Mouse (Mus musculus): ENCODE data around the gene Specc1. TPM values are rescaled to one million over a fixed set of nuclear protein-coding genes. Genes with fewer than 3 reads are reported as not detected.

The Specc1 gene
- total RNA-seq, 1 experiment = 19.9 TPM

DNA sequence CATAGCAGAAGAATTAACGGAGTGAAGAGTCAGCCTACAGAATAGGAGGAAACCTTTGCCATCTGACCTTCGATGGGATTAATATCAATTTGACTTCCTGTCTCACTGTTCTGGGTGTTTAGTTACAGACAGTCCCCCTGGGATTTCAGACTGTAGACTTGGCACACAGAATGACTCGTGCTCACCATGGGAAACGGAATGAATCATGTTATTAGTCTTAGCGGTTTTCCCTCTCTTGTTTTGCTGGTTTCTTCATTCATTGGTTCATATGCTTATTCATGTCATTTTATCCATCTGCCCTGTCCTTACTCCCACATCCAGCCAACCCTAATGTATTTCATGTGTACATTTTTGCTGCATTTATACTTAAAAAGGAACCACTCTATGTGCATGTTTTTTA lies 14.3 kb downstream of the Specc1 start:
- TF ChIP-seq ZNF384 (IDR thresholded peaks at IDR 0.05; ENCODE audit: low read depth, low read length) = no peak
- no peak for TF ChIP-seq MAFK (IDR thresholded peaks at IDR 0.05; ENCODE audit: insufficient read depth, low read depth, low read length)
- no peak for TF ChIP-seq HCFC1 (IDR thresholded peaks at IDR 0.05; ENCODE audit: borderline replicate concordance, insufficient read depth, low read length)
- no peak for TF ChIP-seq ZC3H11A (IDR thresholded peaks at IDR 0.05; ENCODE audit: borderline replicate concordance, low read depth, low read length)
- no peak for TF ChIP-seq CHD2 (IDR thresholded peaks at IDR 0.05; ENCODE audit: low read depth, low read length)
- in situ Hi-C loops (cut with MboI; ENCODE audit: low sequenced_read_pairs in 2 of 2, unreplicated experiment in 2 of 2) = no loop called here
- H3K4me3 ChIP-seq (ENCODE audit: insufficient read depth in 1 of 2, low read depth in 1 of 2, low read length in 2 of 2, poor library complexity in 1 of 2, severe bottlenecking in 1 of 2) = no peak overlapping the region

DNA sequence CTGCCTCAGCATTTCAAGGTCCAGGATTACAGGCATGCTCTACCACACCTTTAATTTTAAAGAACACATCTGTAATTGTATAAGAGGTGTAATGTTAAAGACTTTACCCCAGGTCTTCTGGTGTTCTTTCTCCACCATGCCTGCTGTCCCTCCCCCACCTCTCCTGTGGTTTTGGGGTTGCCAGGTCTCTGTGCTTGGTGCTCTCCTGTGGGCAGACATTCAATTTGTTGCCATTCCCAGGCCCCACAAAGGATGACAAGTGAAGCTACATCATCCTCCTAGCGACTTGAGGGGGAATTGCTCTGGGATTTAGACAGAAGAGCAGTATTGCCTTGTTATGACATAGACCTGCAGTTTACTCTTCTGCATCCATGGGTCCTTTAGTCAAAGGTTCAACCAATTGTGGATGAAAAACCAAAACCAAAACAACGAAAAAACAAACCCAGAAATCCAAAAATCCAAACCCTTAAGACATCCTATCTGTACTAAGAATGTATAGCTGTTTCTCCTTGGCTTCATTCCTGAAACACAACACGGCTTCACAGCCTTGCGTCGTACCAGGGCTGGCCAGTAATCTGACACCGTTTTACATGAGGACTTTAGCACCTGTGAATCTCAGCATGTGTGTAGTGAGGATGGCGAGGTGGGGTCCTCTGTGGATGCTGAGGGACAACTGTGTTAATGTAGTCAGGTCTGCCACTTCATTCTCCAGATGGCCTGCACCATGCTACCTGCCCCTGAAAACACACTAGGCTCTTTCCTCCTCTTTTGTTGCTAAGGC lies 15.1 kb downstream of the Specc1 start:
- Histone ChIP-seq H3K4me1 (ENCODE audit: control insufficient read depth in 2 of 2, insufficient read depth in 2 of 2, low read length in 2 of 2, poor library complexity in 1 of 2) (no peaks in the 10 kb centered on the region; a peak in 1 of 4 replicates), H3K27ac (ENCODE audit: insufficient read depth, low read depth, low read length, poor library complexity, severe bottlenecking) (no peak overlapping the region), H3K4me3 (ENCODE audit: insufficient read depth in 1 of 2, low read depth in 1 of 2, low read length in 2 of 2, poor library complexity in 1 of 2, severe bottlenecking in 1 of 2) (no peak overlapping the region), H3K9me3 (ENCODE audit: control insufficient read depth, insufficient read depth, low read depth, low read length) (no peaks in the 10 kb centered on the region), H3K9ac (ENCODE audit: insufficient read depth, low read depth, low read length, poor library complexity, severe bottlenecking) (no peak overlapping the region), H3K36me3 (ENCODE audit: control insufficient read depth, insufficient read depth, low read length, poor library complexity, severe bottlenecking) (no peaks in the 10 kb centered on the region)
- in situ Hi-C loops (cut with MboI; ENCODE audit: low sequenced_read_pairs in 2 of 2, unreplicated experiment in 2 of 2) = no loop called here
- no peak for DNase-seq (ENCODE audit: low read depth, low spot score)
- TF ChIP-seq ZC3H11A (IDR thresholded peaks at IDR 0.05; ENCODE audit: borderline replicate concordance, low read depth, low read length) (no peak), HCFC1 (IDR thresholded peaks at IDR 0.05; ENCODE audit: borderline replicate concordance, insufficient read depth, low read length) (no peak), ZNF384 (IDR thresholded peaks at IDR 0.05; ENCODE audit: low read depth, low read length) (no peak), MAFK (IDR thresholded peaks at IDR 0.05; ENCODE audit: insufficient read depth, low read depth, low read length) (no peak), CHD2 (IDR thresholded peaks at IDR 0.05; ENCODE audit: low read depth, low read length) (no peak)

More for the DNA sequence above, 14.3 kb downstream of the Specc1 start:
- Histone ChIP-seq H3K27ac (ENCODE audit: insufficient read depth, low read depth, low read length, poor library complexity, severe bottlenecking) (no peak overlapping the region), H3K9ac (ENCODE audit: insufficient read depth, low read depth, low read length, poor library complexity, severe bottlenecking) (no peak overlapping the region), H3K4me1 (ENCODE audit: control insufficient read depth in 2 of 2, insufficient read depth in 2 of 2, low read length in 2 of 2, poor library complexity in 1 of 2) (no peaks in the 10 kb centered on the region; a peak in 1 of 4 replicates), H3K9me3 (ENCODE audit: control insufficient read depth, insufficient read depth, low read depth, low read length) (no peaks in the 10 kb centered on the region), H3K36me3 (ENCODE audit: control insufficient read depth, insufficient read depth, low read length, poor library complexity, severe bottlenecking) (no peaks in the 10 kb centered on the region)
- no peak for DNase-seq (ENCODE audit: low read depth, low spot score)

DNA sequence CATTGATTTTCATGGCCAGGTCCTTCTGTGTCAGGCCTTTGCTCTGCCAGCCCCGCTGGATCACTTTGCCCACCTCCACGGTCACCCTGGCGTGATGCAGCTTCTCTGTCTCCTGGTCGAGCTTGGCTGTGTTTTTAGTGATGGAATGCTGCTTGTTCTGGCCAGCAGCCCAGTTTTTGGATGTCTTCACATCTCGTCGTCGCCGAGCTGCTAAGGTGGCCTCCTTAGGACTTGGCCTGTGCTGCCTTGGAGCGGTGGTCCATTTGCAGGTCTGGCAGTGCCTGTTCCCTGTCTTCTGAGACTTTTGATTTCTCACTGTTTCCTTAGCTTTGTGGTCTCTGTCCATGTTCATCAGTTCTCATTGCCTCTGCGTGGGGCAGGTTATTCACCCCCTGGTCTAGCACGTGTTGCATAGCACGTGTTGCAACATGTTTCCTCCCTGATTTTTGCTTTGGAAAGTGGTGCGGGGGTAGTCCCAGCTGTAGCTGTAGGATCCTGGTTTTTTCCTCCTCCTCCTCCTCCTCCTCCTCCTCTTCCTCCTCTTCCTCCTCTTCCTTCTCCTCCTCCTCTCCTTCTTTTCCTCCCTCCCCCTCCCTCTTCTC lies 17.6 kb downstream of the Specc1 start:
- no peaks in the 10 kb centered on the region; a peak in 1 of 4 replicates for H3K4me1 ChIP-seq (ENCODE audit: control insufficient read depth in 2 of 2, insufficient read depth in 2 of 2, low read length in 2 of 2, poor library complexity in 1 of 2)
- no peak for DNase-seq (ENCODE audit: low read depth, low spot score)
- H3K36me3 ChIP-seq (ENCODE audit: control insufficient read depth, insufficient read depth, low read length, poor library complexity, severe bottlenecking) = no peaks in the 10 kb centered on the region
- H3K27ac ChIP-seq (ENCODE audit: insufficient read depth, low read depth, low read length, poor library complexity, severe bottlenecking) = no peak overlapping the region
- no peaks in the 10 kb centered on the region for H3K9me3 ChIP-seq (ENCODE audit: control insufficient read depth, insufficient read depth, low read depth, low read length)
- TF ChIP-seq ZNF384 (IDR thresholded peaks at IDR 0.05; ENCODE audit: low read depth, low read length) = no peak
- TF ChIP-seq CHD2 (IDR thresholded peaks at IDR 0.05; ENCODE audit: low read depth, low read length) = no peak
- TF ChIP-seq ZC3H11A (IDR thresholded peaks at IDR 0.05; ENCODE audit: borderline replicate concordance, low read depth, low read length) = no peak
- no peak for TF ChIP-seq HCFC1 (IDR thresholded peaks at IDR 0.05; ENCODE audit: borderline replicate concordance, insufficient read depth, low read length)
- no peak overlapping the region for H3K4me3 ChIP-seq (ENCODE audit: insufficient read depth in 1 of 2, low read depth in 1 of 2, low read length in 2 of 2, poor library complexity in 1 of 2, severe bottlenecking in 1 of 2)
- H3K9ac ChIP-seq (ENCODE audit: insufficient read depth, low read depth, low read length, poor library complexity, severe bottlenecking) = no peak overlapping the region
- in situ Hi-C loops (cut with MboI; ENCODE audit: low sequenced_read_pairs in 2 of 2, unreplicated experiment in 2 of 2) = no loop called here

DNA sequence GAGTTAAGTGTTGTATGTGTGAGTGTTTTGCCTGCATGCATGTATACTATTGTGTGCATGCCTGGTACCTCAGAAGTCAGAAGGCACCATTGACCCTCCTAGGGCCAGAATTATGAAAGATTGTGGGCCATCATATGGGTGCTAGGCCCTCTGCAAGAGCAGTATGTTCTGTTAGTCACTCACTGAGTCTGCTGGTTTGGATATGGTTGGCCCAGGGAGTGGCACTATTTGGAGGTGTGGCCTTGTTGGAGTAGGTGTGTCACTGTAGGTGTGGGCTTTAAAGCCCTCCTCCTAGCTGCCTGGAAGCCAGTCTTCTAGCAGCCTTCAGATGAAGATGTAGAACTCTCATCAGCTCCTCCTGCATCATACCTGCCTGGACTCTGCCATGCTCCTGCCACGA lies 19.2 kb downstream of the Specc1 start:
- Histone ChIP-seq H3K4me3 (ENCODE audit: insufficient read depth in 1 of 2, low read depth in 1 of 2, low read length in 2 of 2, poor library complexity in 1 of 2, severe bottlenecking in 1 of 2) (no peak overlapping the region), H3K9ac (ENCODE audit: insufficient read depth, low read depth, low read length, poor library complexity, severe bottlenecking) (no peak overlapping the region), H3K36me3 (ENCODE audit: control insufficient read depth, insufficient read depth, low read length, poor library complexity, severe bottlenecking) (no peaks in the 10 kb centered on the region), H3K27ac (ENCODE audit: insufficient read depth, low read depth, low read length, poor library complexity, severe bottlenecking) (no peak overlapping the region), H3K4me1 (ENCODE audit: control insufficient read depth in 2 of 2, insufficient read depth in 2 of 2, low read length in 2 of 2, poor library complexity in 1 of 2) (no peaks in the 10 kb centered on the region; a peak in 1 of 4 replicates), H3K9me3 (ENCODE audit: control insufficient read depth, insufficient read depth, low read depth, low read length) (no peaks in the 10 kb centered on the region)
- TF ChIP-seq CHD2 (IDR thresholded peaks at IDR 0.05; ENCODE audit: low read depth, low read length) = no peak
- in situ Hi-C loops (cut with MboI; ENCODE audit: low sequenced_read_pairs in 2 of 2, unreplicated experiment in 2 of 2) = no loop called here
- DNase-seq (ENCODE audit: low read depth, low spot score) = no peak
